Mouse (Mus musculus) forebrain, postnatal 0 days (tissue): ENCODE measurements around the gene Mtln. TPM values are rescaled to one million over a fixed set of nuclear protein-coding genes. Genes with fewer than 3 reads are reported as not detected.

ENCODE experiments used
- ATAC-seq: fragments of 200-750 bp; cut with Nextera tagmentation; 2 replicates; pipeline ENCODE4 v1.8.0; 2017; ENCODE audit warnings: mild to moderate bottlenecking, moderate library complexity
- DNase-seq: peaks from one replicate; pipeline ENCODE4 v3.0.0-alpha.2; 2015
- H3K27ac ChIP-seq: fragments of 300-500 bp; sonication (generic); 2 replicates; pipeline ENCODE4 v1.5.1; 2014; ENCODE audit warnings: low read depth, mild to moderate bottlenecking, antibody characterized with exemption, low read length, moderate library complexity, mixed read lengths
- H3K27me3 ChIP-seq: fragments of 300-500 bp; sonication (generic); 2 replicates; pipeline ENCODE4 v1.6.1; 2014; ENCODE audit warnings: mild to moderate bottlenecking, low read length, mixed read lengths; ENCODE audit not compliant: insufficient read depth
- H3K36me3 ChIP-seq: fragments of 300-500 bp; sonication (generic); 2 replicates; pipeline ENCODE4 v1.6.1; 2014; ENCODE audit warnings: mild to moderate bottlenecking, moderate library complexity; ENCODE audit not compliant: insufficient read depth
- H3K4me1 ChIP-seq: fragments of 300-500 bp; sonication (generic); 2 replicates; pipeline ENCODE4 v1.6.1; 2014; ENCODE audit warnings: antibody characterized with exemption; ENCODE audit not compliant: insufficient read depth
- H3K4me2 ChIP-seq: fragments of 300-500 bp; sonication (generic); 2 replicates; pipeline ENCODE4 v1.6.1; 2014; ENCODE audit warnings: low read depth, mild to moderate bottlenecking, moderate library complexity
- H3K4me3 ChIP-seq: fragments of 300-500 bp; sonication (generic); 2 replicates; pipeline ENCODE4 v1.5.1; 2014; ENCODE audit warnings: low read depth, low read length, mixed read lengths
- H3K9ac ChIP-seq: fragments of 300-500 bp; sonication (generic); 2 replicates; pipeline ENCODE4 v1.6.1; 2014; ENCODE audit warnings: mild to moderate bottlenecking
- H3K9me3 ChIP-seq: fragments of 300-500 bp; sonication (generic); 2 replicates; pipeline ENCODE4 v1.6.1; 2016; ENCODE audit warnings: low read length
- CTCF ChIP-seq: sonication (generic); IDR thresholded peaks from 2 replicates; pipeline ENCODE4 v1.5.1; 2016; ENCODE audit warnings: antibody characterized with exemption, control low read depth, low read depth
- WGBS: fragments of 180-500 bp; shearing (Covaris S2); extraction: QIAGEN DNeasy Blood & Tissue Kit; methylation state at CpG from one replicate; pipeline ENCODE4 v1.1.7; 2014; 5-methylcytosine and 5-hydroxymethylcytosine counted together
- polyA plus RNA-seq: library from polyadenylated mRNA; unstranded; fragments of >200 nt; fragmentation: Nextera tagmentation; extraction: Ambion mirVana; gene quantifications from 2 replicates; pipeline ENCODE4 v1.2.1, GENCODE M21; 2015
- total RNA-seq: library from RNA; depleted of rRNA; stranded (reverse); fragments of >200 nt; gene quantifications from 2 replicates; pipeline ENCODE4 v1.2.3, GENCODE M21; 2014; rRNA removed

Mtln gene
- total and polyA plus RNA-seq, 2 experiments from 2014 or later: 24.3 to 49.9 TPM

GRCm38 (mm10) chr2:127754113-127754512 is 38.2 kb downstream of the Mtln start:
- DNase-seq (peak; percentile 55), ATAC-seq (peak; percentile 64)
- Histone ChIP-seq H3K27ac (no peak overlapping the region), H3K4me3 (no peak overlapping the region), H3K36me3 (peaks cover 7% of the 10 kb centered on the region; the same call in 1 of the 2 replicates), H3K9ac (no peak overlapping the region), H3K27me3 (no peaks in the 10 kb centered on the region), H3K4me1 (0 out of 2 replicates have a peak, but pooled peaks cover 5% of the 10 kb centered on the region), H3K4me2 (no peak overlapping the region), H3K9me3 (no peaks in the 10 kb centered on the region)
- no peak for TF ChIP-seq CTCF
- 77% methylated on average over 4 of the region's 4 CpGs for WGBS

GRCm38 (mm10) chr2:127751849-127752610 is 40.3 kb downstream of the Mtln start:
- Histone ChIP-seq H3K27me3 (no peaks in the 10 kb centered on the region), H3K27ac (no peak overlapping the region), H3K36me3 (0 out of 2 replicates have a peak, but pooled peaks cover 3% of the 10 kb centered on the region), H3K4me2 (no peak overlapping the region), H3K4me1 (no peaks in the 10 kb centered on the region), H3K4me3 (no peak overlapping the region), H3K9me3 (no peaks in the 10 kb centered on the region), H3K9ac (no peak overlapping the region)
- TF ChIP-seq CTCF: no peak
- no peak for DNase-seq
- ATAC-seq: no peak
- 84% methylated on average over 11 of the region's 11 CpGs for WGBS

GRCm38 (mm10) chr2:127749376-127749775 is 42.9 kb downstream of the Mtln start:
- H3K4me3 ChIP-seq: no peak overlapping the region
- TF ChIP-seq CTCF: no peak
- H3K4me2 ChIP-seq: no peak overlapping the region
- no peak for ATAC-seq
- no peaks in the 10 kb centered on the region for H3K9me3 ChIP-seq
- H3K9ac ChIP-seq: no peak overlapping the region
- no peaks in the 10 kb centered on the region for H3K27me3 ChIP-seq
- H3K27ac ChIP-seq: no peak overlapping the region
- H3K36me3 ChIP-seq: 0 out of 2 replicates have a peak, but pooled peaks cover 3% of the 10 kb centered on the region
- whole genome bisulfite sequencing: 56% methylated on average over 1 of the region's 1 CpGs
- DNase-seq: no peak
- H3K4me1 ChIP-seq: no peaks in the 10 kb centered on the region

GRCm38 (mm10) chr2:127748316-127748715 is 44.0 kb downstream of the Mtln start:
- no peak for TF ChIP-seq CTCF
- ATAC-seq (no peak), DNase-seq (no peak)
- Histone ChIP-seq H3K36me3 (0 out of 2 replicates have a peak, but pooled peaks cover 3% of the 10 kb centered on the region), H3K4me2 (no peak overlapping the region), H3K27me3 (no peaks in the 10 kb centered on the region), H3K27ac (no peak overlapping the region), H3K4me1 (no peaks in the 10 kb centered on the region), H3K9ac (no peak overlapping the region), H3K9me3 (no peaks in the 10 kb centered on the region), H3K4me3 (no peak overlapping the region)
- WGBS: 55% methylated on average over 7 of the region's 7 CpGs

GRCm38 (mm10) chr2:127742637-127743036 is 49.7 kb downstream of the Mtln start:
- no peak for ATAC-seq
- WGBS: 89% methylated on average over 3 of the region's 3 CpGs
- H3K4me1 ChIP-seq: no peaks in the 10 kb centered on the region

More at GRCm38 (mm10) chr2:127742637-127743036, 49.7 kb downstream of the Mtln start:
- DNase-seq: no peak
- TF ChIP-seq CTCF: no peak
- H3K9me3 ChIP-seq: no peaks in the 10 kb centered on the region
- no peak overlapping the region for H3K4me3 ChIP-seq
- H3K4me2 ChIP-seq: no peak overlapping the region
- H3K27ac ChIP-seq: no peak overlapping the region
- no peaks in the 10 kb centered on the region for H3K27me3 ChIP-seq
- no peak overlapping the region for H3K9ac ChIP-seq
- H3K36me3 ChIP-seq: peaks cover 6% of the 10 kb centered on the region; the same call in 1 of the 2 replicates

Other genes starting within 250 kb of the Mtln start
- 7.4 and 8.2 TPM in 2 replicates for gene Zfp661, start 205.4 kb downstream of the Mtln start, total RNA-seq
- gene Zfp661, start 205.4 kb downstream of the Mtln start, polyA plus RNA-seq: 4.1 and 5.0 TPM in 2 replicates
- 65.9 and 85.2 TPM in 2 replicates for gene Mrps5, start 205.3 kb downstream of the Mtln start, total RNA-seq
- 142 and 159 TPM in 2 replicates for gene Mrps5, start 205.3 kb downstream of the Mtln start, polyA plus RNA-seq
- 2.5 and 2.7 TPM in 2 replicates for gene Mal, start 135.8 kb downstream of the Mtln start, total RNA-seq
- 1.8 and 2.1 TPM in 2 replicates for gene Mal, start 135.8 kb downstream of the Mtln start, polyA plus RNA-seq
- gene Mall, start 62.6 kb downstream of the Mtln start, total RNA-seq: 0.46 and 1.3 TPM in 2 replicates
- gene Mall, start 62.6 kb downstream of the Mtln start, polyA plus RNA-seq: 0.34 and 0.52 TPM in 2 replicates
- 12.7 and 14.7 TPM in 2 replicates for gene Nphp1, start 3.6 kb downstream of the Mtln start, total RNA-seq
- 17.6 and 19.9 TPM in 2 replicates for gene Nphp1, start 3.6 kb downstream of the Mtln start, polyA plus RNA-seq
- 3.9 and 5.2 TPM in 2 replicates for gene Bub1, start 39.4 kb upstream of the Mtln start, total RNA-seq
- gene Bub1, start 39.4 kb upstream of the Mtln start, polyA plus RNA-seq: 3.3 and 3.7 TPM in 2 replicates
- not detected in 2 replicates for gene Acoxl, start 46.4 kb upstream of the Mtln start, total RNA-seq
- gene Acoxl, start 46.4 kb upstream of the Mtln start, polyA plus RNA-seq: 0.10 and 0.14 TPM in 2 replicates